Mouse (Mus musculus): ENCODE measurements at regions not wholly inside any gene's neighbourhood (a gene's known extent, or its start where the extent isn't known, plus 50 kb on each side); places are given as distances from the start of the nearest gene placed in this dataset.
A peak's percentile ranks its signal among the peaks of the same experiment; 100 is the strongest.

DNA sequence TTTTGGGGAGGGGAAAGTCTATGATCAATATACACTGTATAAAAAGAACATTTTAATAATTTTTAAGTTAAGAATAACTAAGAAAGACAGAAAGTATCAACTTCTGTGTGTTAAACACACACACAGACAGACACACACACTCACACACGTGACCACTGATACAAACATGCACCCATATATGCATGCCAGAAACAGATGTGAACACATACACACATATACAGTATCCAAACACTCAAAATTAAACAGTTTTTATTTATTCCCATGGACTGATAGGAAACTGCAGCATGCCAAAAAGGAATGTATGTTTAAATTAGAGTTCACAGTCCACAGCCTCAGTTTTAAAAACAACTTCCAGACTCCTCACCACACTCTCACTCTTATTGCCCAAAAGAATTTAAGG, 203.4 kb upstream of the Tbl1x start:
- no peaks in the 10 kb centered on the region for H3K9me3 ChIP-seq (replicated peaks)
- no peak overlapping the region for H3K4me3 ChIP-seq (replicated peaks)
- H3K9ac ChIP-seq = no peak overlapping the region
- no peak overlapping the region for H3K4me2 ChIP-seq
- no peaks in the 10 kb centered on the region for H3K27me3 ChIP-seq
- WGBS (ENCODE audit: insufficient replicate concordance) = 48% methylated on average over 1 of the region's 1 CpGs
- DNase-seq (no peak), ATAC-seq (ENCODE audit: low read depth) (no peak)
- H3K27ac ChIP-seq = no peak overlapping the region
- no peaks in the 10 kb centered on the region for H3K36me3 ChIP-seq
- no peaks in the 10 kb centered on the region for H3K4me1 ChIP-seq (replicated peaks)

DNA sequence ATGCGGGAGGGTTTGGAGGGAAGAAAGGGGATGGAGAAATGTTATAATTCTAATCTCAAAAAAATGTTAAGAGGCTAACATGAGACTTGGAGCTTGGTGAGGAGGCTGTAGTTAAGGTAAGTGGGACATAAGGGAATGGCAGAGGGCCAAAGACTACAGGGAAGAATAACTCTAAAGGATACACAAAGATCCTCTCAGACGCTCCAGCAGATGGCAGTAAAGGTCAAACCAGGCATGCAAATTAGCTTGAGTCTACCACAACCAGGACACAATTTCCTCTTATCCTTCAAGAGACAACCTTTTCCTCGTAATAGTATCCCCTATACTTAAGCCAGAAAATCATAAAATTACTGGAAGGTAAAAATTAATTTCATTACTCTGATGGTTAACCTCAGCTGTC, 196.4 kb upstream of the Tbl1x start:
- 56% methylated on average over 3 of the region's 3 CpGs for WGBS (ENCODE audit: insufficient replicate concordance)
- H3K4me2 ChIP-seq = no peak overlapping the region
- H3K4me1 ChIP-seq (replicated peaks) = no peaks in the 10 kb centered on the region
- no peak overlapping the region for H3K27ac ChIP-seq
- H3K9ac ChIP-seq = no peak overlapping the region
- no peaks in the 10 kb centered on the region for H3K9me3 ChIP-seq (replicated peaks)
- ATAC-seq (ENCODE audit: low read depth) (no peak), DNase-seq (no peak)
- no peaks in the 10 kb centered on the region for H3K27me3 ChIP-seq
- no peaks in the 10 kb centered on the region for H3K36me3 ChIP-seq
- no peak overlapping the region for H3K4me3 ChIP-seq (replicated peaks)

DNA sequence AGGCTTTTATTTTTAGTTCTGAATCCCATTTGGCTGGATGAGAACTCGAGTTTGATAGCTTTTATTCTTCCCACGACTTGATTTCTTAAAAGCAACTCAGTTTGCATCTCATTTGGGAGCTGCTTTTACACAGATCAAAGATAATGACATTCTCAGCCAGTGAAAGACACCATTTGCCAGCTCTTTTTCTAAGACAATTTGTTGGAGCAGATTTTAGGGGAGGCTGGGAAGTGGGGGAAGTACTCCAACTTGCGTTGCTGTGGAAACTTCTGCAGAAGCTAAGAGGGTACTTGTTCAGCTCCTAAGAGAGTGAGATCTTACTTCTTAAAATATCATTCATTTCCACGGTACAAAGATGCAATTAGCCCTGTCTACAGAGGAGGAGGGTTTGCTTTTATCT, 187.2 kb upstream of the Tbl1x start:
- H3K27ac ChIP-seq = no peak overlapping the region
- ATAC-seq (ENCODE audit: low read depth) = no peak
- DNase-seq = no peak
- H3K4me2 ChIP-seq = no peak overlapping the region
- no peaks in the 10 kb centered on the region for H3K9me3 ChIP-seq (replicated peaks)
- H3K4me3 ChIP-seq (replicated peaks) = no peak overlapping the region
- H3K36me3 ChIP-seq = no peaks in the 10 kb centered on the region
- H3K4me1 ChIP-seq (replicated peaks) = no peaks in the 10 kb centered on the region
- H3K27me3 ChIP-seq = no peaks in the 10 kb centered on the region
- no peak overlapping the region for H3K9ac ChIP-seq
- WGBS (ENCODE audit: insufficient replicate concordance) = 29% methylated on average over 4 of the region's 4 CpGs

DNA sequence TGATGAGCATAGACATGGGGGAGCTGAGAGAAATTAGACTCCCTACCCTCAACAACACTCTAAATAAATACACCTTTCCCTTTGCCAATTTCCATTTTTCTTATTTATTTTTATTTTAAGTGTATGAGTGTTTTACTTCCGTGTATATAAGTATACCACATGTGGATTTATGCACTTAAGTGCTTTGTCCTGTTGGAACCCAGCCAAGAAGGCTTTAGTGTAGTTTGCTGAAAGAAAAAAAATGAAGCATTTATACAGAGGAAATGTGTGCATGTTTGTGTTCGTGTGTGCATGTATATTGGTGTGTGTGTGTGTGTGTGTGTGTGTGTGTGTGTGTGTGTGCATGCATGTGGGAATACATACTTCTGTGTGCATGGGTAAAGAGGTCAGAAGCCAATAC, 157.6 kb upstream of the Tbl1x start:
- H3K9ac ChIP-seq = no peak overlapping the region
- no peak for DNase-seq
- H3K4me2 ChIP-seq = no peak overlapping the region
- 32% methylated on average over 2 of the region's 2 CpGs for WGBS (ENCODE audit: insufficient replicate concordance)
- H3K4me1 ChIP-seq (replicated peaks) = no peaks in the 10 kb centered on the region
- H3K27me3 ChIP-seq = no peaks in the 10 kb centered on the region
- no peaks in the 10 kb centered on the region for H3K9me3 ChIP-seq (replicated peaks)
- H3K27ac ChIP-seq = no peak overlapping the region
- H3K4me3 ChIP-seq (replicated peaks) = no peak overlapping the region
- ATAC-seq (ENCODE audit: low read depth) = no peak
- H3K36me3 ChIP-seq = no peaks in the 10 kb centered on the region

DNA sequence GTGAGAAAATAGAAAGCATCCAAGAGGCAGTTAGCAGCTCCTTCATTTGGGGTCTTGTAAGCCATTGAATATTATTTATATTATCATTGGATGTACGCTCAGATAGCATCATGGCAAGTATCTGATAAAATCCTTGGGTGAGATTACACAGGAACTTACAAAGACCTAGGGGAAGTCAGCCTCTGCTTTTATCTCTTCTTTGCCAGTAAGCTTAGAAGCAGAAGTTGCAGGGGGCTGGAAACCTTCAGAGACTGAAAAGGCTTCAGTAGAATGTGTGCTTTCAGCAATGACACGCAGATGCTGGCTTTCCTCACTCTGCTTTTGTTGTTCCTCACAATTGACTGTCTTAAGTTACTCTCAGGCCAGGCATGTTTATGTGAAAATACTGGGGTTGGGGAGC, 150.3 kb upstream of the Tbl1x start:
- no peak for ATAC-seq (ENCODE audit: low read depth)
- DNase-seq = no peak
- Histone ChIP-seq H3K4me3 (replicated peaks) (no peak overlapping the region), H3K9ac (no peak overlapping the region), H3K27ac (no peak overlapping the region), H3K4me2 (no peak overlapping the region), H3K9me3 (replicated peaks) (no peaks in the 10 kb centered on the region), H3K36me3 (no peaks in the 10 kb centered on the region), H3K27me3 (no peaks in the 10 kb centered on the region), H3K4me1 (replicated peaks) (no peaks in the 10 kb centered on the region)
- 25% methylated on average over 2 of the region's 2 CpGs for WGBS (ENCODE audit: insufficient replicate concordance)

DNA sequence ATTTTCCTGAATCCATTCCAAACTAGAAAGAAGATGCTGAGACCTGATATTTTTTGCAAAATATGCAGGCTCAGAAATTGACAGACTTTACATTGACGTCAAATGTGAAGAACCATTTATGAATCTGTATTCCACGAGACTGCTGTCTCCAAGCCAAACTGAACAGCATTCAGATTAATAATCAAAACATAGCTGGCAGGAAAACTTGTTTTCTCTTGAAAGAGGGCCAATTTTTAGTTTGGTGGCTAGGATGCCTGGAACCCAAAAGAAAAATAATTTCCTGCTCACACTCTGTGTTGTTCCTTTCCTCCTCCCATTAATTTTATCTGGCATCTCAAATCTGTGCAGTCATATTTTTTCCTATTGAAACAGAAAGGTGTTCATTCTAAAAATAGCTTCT, 149.7 kb upstream of the Tbl1x start:
- Histone ChIP-seq H3K9ac (no peak overlapping the region), H3K9me3 (replicated peaks) (no peaks in the 10 kb centered on the region), H3K4me3 (replicated peaks) (no peak overlapping the region), H3K27ac (no peak overlapping the region), H3K36me3 (no peaks in the 10 kb centered on the region), H3K27me3 (no peaks in the 10 kb centered on the region), H3K4me2 (no peak overlapping the region), H3K4me1 (replicated peaks) (no peaks in the 10 kb centered on the region)
- DNase-seq (no peak), ATAC-seq (ENCODE audit: low read depth) (no peak)
- 61% methylated on average over 2 of the region's 2 CpGs for WGBS (ENCODE audit: insufficient replicate concordance)

DNA sequence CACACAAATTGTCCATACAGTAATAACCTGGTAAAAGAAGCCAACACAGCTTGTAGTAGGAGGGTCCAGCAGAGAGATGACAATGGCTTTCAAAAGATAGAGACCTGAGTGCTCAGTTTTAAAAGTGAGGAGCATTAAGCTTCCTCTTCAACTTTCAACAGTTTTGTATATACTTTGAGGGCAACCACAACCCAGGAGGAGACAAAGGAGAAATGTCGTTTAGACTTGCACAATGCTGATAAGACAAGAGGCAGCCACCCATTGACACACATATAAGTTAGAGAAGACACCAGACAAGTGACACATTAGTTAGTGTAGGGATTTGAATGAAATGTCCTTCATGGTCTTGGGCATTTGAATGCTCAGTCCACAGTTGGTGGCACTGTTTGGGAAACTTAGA, 147.2 kb upstream of the Tbl1x start:
- Histone ChIP-seq H3K4me2 (no peak overlapping the region), H3K27ac (no peak overlapping the region), H3K9me3 (replicated peaks) (no peaks in the 10 kb centered on the region), H3K4me1 (replicated peaks) (no peaks in the 10 kb centered on the region), H3K36me3 (no peaks in the 10 kb centered on the region), H3K4me3 (replicated peaks) (no peak overlapping the region), H3K27me3 (no peaks in the 10 kb centered on the region), H3K9ac (no peak overlapping the region)
- DNase-seq = no peak
- WGBS (ENCODE audit: insufficient replicate concordance) = 5% methylated on average over 1 of the region's 1 CpGs
- ATAC-seq (ENCODE audit: low read depth) = no peak

DNA sequence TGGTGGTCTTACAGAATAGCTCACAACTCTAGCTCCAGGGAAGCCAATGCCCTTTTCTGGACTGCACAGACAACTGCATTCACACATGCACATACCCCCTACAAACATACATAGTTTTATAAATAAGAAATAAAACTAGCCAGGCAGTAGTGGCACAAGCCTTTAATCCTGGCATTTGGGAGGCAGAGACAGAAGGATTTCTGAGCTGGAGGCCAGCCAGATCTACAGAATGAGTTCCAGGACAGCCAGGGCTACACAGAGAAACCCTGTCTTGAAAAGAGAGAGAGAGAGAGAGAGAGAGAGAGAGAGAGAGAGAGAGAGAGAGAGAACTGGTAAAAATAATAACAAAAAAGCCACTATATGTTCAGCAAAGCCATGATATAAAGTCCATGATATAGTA, 143.5 kb upstream of the Tbl1x start:
- H3K27me3 ChIP-seq = no peaks in the 10 kb centered on the region
- H3K9ac ChIP-seq = no peak overlapping the region
- no peaks in the 10 kb centered on the region for H3K36me3 ChIP-seq
- ATAC-seq (ENCODE audit: low read depth) (no peak), DNase-seq (no peak)
- no peak overlapping the region for H3K4me2 ChIP-seq
- no peak overlapping the region for H3K4me3 ChIP-seq (replicated peaks)
- H3K9me3 ChIP-seq (replicated peaks) = no peaks in the 10 kb centered on the region
- no peaks in the 10 kb centered on the region for H3K4me1 ChIP-seq (replicated peaks)
- no peak overlapping the region for H3K27ac ChIP-seq

DNA sequence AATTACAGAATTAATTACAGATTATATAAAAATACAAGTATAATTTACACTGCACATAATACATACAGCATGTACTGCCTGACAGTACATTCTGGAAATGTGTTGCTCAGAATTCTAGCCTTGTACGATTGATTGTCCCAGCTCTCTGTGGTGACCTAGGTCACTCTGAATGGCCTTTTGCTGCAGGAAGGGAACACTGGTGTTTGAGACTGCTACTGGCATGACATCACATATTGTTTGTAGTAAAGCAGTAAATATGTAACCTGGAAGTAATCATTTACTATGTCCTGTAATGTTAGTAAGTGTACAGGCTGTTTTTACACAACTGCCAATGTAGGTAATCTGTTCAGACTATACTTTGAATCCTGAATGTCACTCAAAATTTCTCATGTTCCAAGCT, 123.5 kb upstream of the Tbl1x start:
- DNase-seq = no peak
- no peak overlapping the region for H3K9ac ChIP-seq
- H3K4me1 ChIP-seq (replicated peaks) = no peaks in the 10 kb centered on the region
- H3K4me3 ChIP-seq (replicated peaks) = no peak overlapping the region
- no peak overlapping the region for H3K4me2 ChIP-seq
- H3K9me3 ChIP-seq (replicated peaks) = no peaks in the 10 kb centered on the region
- no peaks in the 10 kb centered on the region for H3K36me3 ChIP-seq
- H3K27me3 ChIP-seq = no peaks in the 10 kb centered on the region
- ATAC-seq (ENCODE audit: low read depth) = 0 out of 2 replicates have a peak, but pooled peaks have one; percentile 23
- WGBS (ENCODE audit: insufficient replicate concordance) = 57% methylated on average over 1 of the region's 1 CpGs
- no peak overlapping the region for H3K27ac ChIP-seq

DNA sequence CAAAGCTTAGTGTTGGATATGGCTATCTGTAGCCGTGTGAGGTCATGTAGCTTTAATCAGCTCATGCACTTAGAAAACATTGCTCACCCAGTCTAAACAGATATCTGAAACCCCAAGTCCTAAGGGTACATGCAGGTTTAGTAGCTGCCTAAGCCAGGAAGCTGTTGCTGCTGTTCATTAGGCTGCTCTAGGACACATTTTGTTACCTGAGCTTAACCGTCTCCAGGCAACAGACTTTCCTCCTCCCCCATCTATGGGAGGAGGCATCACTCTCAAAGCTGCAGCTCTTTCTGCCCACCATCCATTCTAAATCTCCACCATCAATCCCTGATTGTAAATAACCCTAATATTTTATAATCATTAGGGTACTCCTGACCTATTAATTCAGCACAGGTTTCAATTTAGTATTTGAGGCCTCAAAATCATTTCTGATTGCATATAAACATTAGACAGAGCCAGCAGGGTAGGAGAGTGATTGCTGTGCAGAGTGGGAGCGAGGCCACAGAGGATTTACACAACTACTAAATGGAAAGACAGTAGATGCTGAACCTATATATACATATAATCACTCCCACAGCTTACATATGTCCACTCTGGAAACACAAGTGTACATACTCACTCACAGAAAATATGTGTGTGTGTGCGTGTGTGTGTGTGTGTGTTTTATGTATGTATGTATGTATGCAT, 118.9 kb upstream of the Tbl1x start:
- no peak overlapping the region for H3K4me2 ChIP-seq
- no peaks in the 10 kb centered on the region for H3K9me3 ChIP-seq (replicated peaks)
- no peaks in the 10 kb centered on the region for H3K36me3 ChIP-seq
- WGBS (ENCODE audit: insufficient replicate concordance) = 55% methylated on average over 4 of the region's 4 CpGs
- H3K27ac ChIP-seq = no peak overlapping the region
- DNase-seq = no peak
- no peak overlapping the region for H3K4me3 ChIP-seq (replicated peaks)
- H3K9ac ChIP-seq = no peak overlapping the region
- H3K4me1 ChIP-seq (replicated peaks) = no peaks in the 10 kb centered on the region
- no peak for ATAC-seq (ENCODE audit: low read depth)
- no peaks in the 10 kb centered on the region for H3K27me3 ChIP-seq

DNA sequence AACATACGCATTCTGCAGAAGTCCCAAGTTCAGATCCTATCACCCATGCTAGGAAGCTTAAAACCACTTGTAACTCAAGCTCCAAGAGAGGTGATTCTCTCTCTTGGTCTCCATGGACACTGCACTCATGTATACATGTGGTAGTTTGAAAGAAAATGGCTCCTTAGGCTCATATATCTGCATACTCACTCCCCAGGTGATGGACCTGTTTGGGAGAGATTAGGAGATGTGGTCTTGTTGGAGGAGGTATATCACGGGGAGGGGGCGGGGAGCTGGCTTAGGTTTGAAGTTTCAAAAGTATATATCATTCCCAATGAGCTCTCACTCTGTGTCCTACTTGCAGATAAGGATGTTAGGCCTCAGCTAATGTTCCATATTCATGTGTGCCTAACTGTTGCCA, 103.9 kb upstream of the Tbl1x start:
- Histone ChIP-seq H3K36me3 (no peaks in the 10 kb centered on the region), H3K4me3 (replicated peaks) (no peak overlapping the region), H3K27ac (no peak overlapping the region), H3K27me3 (no peaks in the 10 kb centered on the region), H3K4me1 (replicated peaks) (no peaks in the 10 kb centered on the region), H3K9me3 (replicated peaks) (no peaks in the 10 kb centered on the region), H3K4me2 (no peak overlapping the region), H3K9ac (no peak overlapping the region)
- 60% methylated on average over 3 of the region's 3 CpGs for WGBS (ENCODE audit: insufficient replicate concordance)
- DNase-seq = no peak
- ATAC-seq (ENCODE audit: low read depth) = 0 out of 2 replicates have a peak, but pooled peaks have one; percentile 31

DNA sequence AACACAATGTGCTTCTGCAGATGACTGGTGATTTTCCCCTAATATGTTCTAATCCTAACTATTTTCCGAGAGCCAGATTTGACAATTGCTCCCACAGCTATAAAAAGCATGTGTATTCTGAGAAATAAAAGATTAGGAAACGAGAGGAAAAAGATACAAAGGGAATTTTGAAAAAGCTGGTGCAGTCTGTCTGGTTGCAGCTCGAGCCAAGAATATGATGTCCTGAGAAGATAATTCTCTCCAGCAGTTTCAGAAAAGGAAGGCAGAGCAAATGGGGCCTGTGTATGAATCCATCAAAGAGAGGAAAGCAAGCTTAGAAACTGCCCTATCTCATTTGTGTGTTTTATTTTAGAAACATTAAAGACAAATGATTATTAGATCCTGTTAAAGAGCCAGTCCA, 102.9 kb upstream of the Tbl1x start:
- H3K4me2 ChIP-seq = no peak overlapping the region
- H3K27me3 ChIP-seq = no peaks in the 10 kb centered on the region
- no peaks in the 10 kb centered on the region for H3K4me1 ChIP-seq (replicated peaks)
- H3K4me3 ChIP-seq (replicated peaks) = no peak overlapping the region
- H3K27ac ChIP-seq = no peak overlapping the region
- no peak overlapping the region for H3K9ac ChIP-seq
- no peaks in the 10 kb centered on the region for H3K36me3 ChIP-seq
- WGBS (ENCODE audit: insufficient replicate concordance) = 40% methylated on average over 3 of the region's 3 CpGs
- ATAC-seq (ENCODE audit: low read depth) = no peak
- no peaks in the 10 kb centered on the region for H3K9me3 ChIP-seq (replicated peaks)
- DNase-seq = no peak

Measured in liver, embryonic 13.5 days (tissue).